Mouse (Mus musculus): ENCODE measurements at regions not wholly inside any gene's neighbourhood (a gene's known extent, or its start where the extent isn't known, plus 50 kb on each side); places are given as distances from the start of the nearest gene placed in this dataset.

GRCm38 (mm10) chr9:41575826-41576225, 414.3 kb upstream of the Ubash3b start:
- no peak for DNase-seq (ENCODE audit: low spot score)

GRCm38 (mm10) chr9:41570262-41570661, 408.8 kb upstream of the Ubash3b start:
- no peak for DNase-seq (ENCODE audit: low spot score)

- DNase-seq (ENCODE audit: low spot score): no peak
Measured at GRCm38 (mm10) chr9:41566496-41566895, 405.0 kb upstream of the Ubash3b start.

- DNase-seq (ENCODE audit: low spot score): no peak
Measured at GRCm38 (mm10) chr9:41565784-41566183, 404.3 kb upstream of the Ubash3b start.

- DNase-seq (ENCODE audit: low spot score): no peak
Measured at GRCm38 (mm10) chr9:41563376-41563775, 401.9 kb upstream of the Ubash3b start.

- no peak for DNase-seq (ENCODE audit: low spot score)
Measured at GRCm38 (mm10) chr9:41558456-41558855, 397.0 kb upstream of the Ubash3b start.

GRCm38 (mm10) chr9:41556888-41557287, 395.4 kb upstream of the Ubash3b start:
- DNase-seq (ENCODE audit: low spot score): no peak

- peak; percentile 70 for DNase-seq (ENCODE audit: low spot score)
Measured at GRCm38 (mm10) chr9:41545776-41546175, 384.3 kb upstream of the Ubash3b start.

- no peak for DNase-seq (ENCODE audit: low spot score)
Measured at GRCm38 (mm10) chr9:41542511-41542910, 381.0 kb upstream of the Ubash3b start.

GRCm38 (mm10) chr9:41541327-41541726, 379.8 kb upstream of the Ubash3b start:
- DNase-seq (ENCODE audit: low spot score): no peak

GRCm38 (mm10) chr9:41532786-41533185, 371.3 kb upstream of the Ubash3b start:
- no peak for DNase-seq (ENCODE audit: low spot score)

- DNase-seq (ENCODE audit: low spot score): no peak
Measured at GRCm38 (mm10) chr9:41532290-41532689, 370.8 kb upstream of the Ubash3b start.

GRCm38 (mm10) chr9:41531596-41531995, 370.1 kb upstream of the Ubash3b start:
- DNase-seq (ENCODE audit: low spot score): no peak

GRCm38 (mm10) chr9:41526126-41526525, 364.6 kb upstream of the Ubash3b start:
- no peak for DNase-seq (ENCODE audit: low spot score)

GRCm38 (mm10) chr9:41525534-41525933, 364.0 kb upstream of the Ubash3b start:
- no peak for DNase-seq (ENCODE audit: low spot score)

GRCm38 (mm10) chr9:41524591-41524990, 363.1 kb upstream of the Ubash3b start:
- no peak for DNase-seq (ENCODE audit: low spot score)

GRCm38 (mm10) chr9:41523969-41524368, 362.5 kb upstream of the Ubash3b start:
- no peak for DNase-seq (ENCODE audit: low spot score)

GRCm38 (mm10) chr9:41522302-41522701, 360.8 kb upstream of the Ubash3b start:
- no peak for DNase-seq (ENCODE audit: low spot score)

- DNase-seq (ENCODE audit: low spot score): no peak
Measured at GRCm38 (mm10) chr9:41517787-41518186, 356.3 kb upstream of the Ubash3b start.

GRCm38 (mm10) chr9:41517053-41517696, 355.7 kb upstream of the Ubash3b start:
- no peak for DNase-seq (ENCODE audit: low spot score)

- DNase-seq (ENCODE audit: low spot score): peak; percentile 42
Measured at GRCm38 (mm10) chr9:41515192-41515591, 353.7 kb upstream of the Ubash3b start.

- DNase-seq (ENCODE audit: low spot score): no peak
Measured at GRCm38 (mm10) chr9:41513701-41514100, 352.2 kb upstream of the Ubash3b start.

- no peak for DNase-seq (ENCODE audit: low spot score)
Measured at GRCm38 (mm10) chr9:41509597-41509996, 348.1 kb upstream of the Ubash3b start.

- no peak for DNase-seq (ENCODE audit: low spot score)
Measured at GRCm38 (mm10) chr9:41508746-41509145, 347.2 kb upstream of the Ubash3b start.

Measured in heart, adult 8-10 months (tissue).